Mouse (Mus musculus) neural tube, embryonic 12.5 days (tissue): ENCODE data around the gene Tnip3. TPM values are rescaled to one million over a fixed set of nuclear protein-coding genes. Genes with fewer than 3 reads are reported as not detected.

ENCODE experiments used
- ATAC-seq: fragments of 200-750 bp; cut with Nextera tagmentation; 2 replicates; pipeline ENCODE4 v1.8.0; 2017; ENCODE audit warnings: low read depth, mild to moderate bottlenecking, moderate TSS enrichment, moderate library complexity; ENCODE audit not compliant: low FRiP score
- H3K27ac ChIP-seq: fragments of 300-500 bp; sonication (generic); 2 replicates; pipeline ENCODE4 v1.5.1; 2016
- H3K27me3 ChIP-seq: fragments of 300-500 bp; sonication (generic); replicated peaks from 2 replicates; pipeline ENCODE4 v1.6.1; 2016; ENCODE audit warnings: mild to moderate bottlenecking
- H3K36me3 ChIP-seq: fragments of 300-500 bp; sonication (generic); 2 replicates; pipeline ENCODE4 v1.6.1; 2016; ENCODE audit warnings: mild to moderate bottlenecking
- H3K4me1 ChIP-seq: fragments of 300-500 bp; sonication (generic); 2 replicates; pipeline ENCODE4 v1.6.1; 2016
- H3K4me2 ChIP-seq: fragments of 300-500 bp; sonication (generic); replicated peaks from 2 replicates; pipeline ENCODE4 v1.6.1; 2016; ENCODE audit warnings: mild to moderate bottlenecking
- H3K4me3 ChIP-seq: fragments of 300-500 bp; sonication (generic); 2 replicates; pipeline ENCODE4 v1.5.1; 2016
- H3K9ac ChIP-seq: fragments of 300-500 bp; sonication (generic); 2 replicates; pipeline ENCODE4 v1.6.1; 2016; ENCODE audit warnings: mild to moderate bottlenecking
- H3K9me3 ChIP-seq: fragments of 300-500 bp; sonication (generic); 2 replicates; pipeline ENCODE4 v1.6.1; 2016; ENCODE audit warnings: mild to moderate bottlenecking
- WGBS: fragments of 180-500 bp; shearing (Covaris S2); methylation state at CpG from one replicate; pipeline ENCODE4 v1.1.7; 2016; 5-methylcytosine and 5-hydroxymethylcytosine counted together
- polyA plus RNA-seq: library from polyadenylated mRNA; unstranded; fragments of >200 nt; fragmentation: Nextera tagmentation; extraction: Ambion mirVana; gene quantifications from 2 replicates; pipeline ENCODE4 v1.2.1, GENCODE M21; 2016

Tnip3 gene
- polyA plus RNA-seq, 1 experiment from 2014 or later: not detected

- no peak overlapping the region for H3K9ac ChIP-seq
- H3K27ac ChIP-seq: no peak overlapping the region
- no peaks in the 10 kb centered on the region for H3K9me3 ChIP-seq
- no peaks in the 10 kb centered on the region for H3K4me1 ChIP-seq
- no peaks in the 10 kb centered on the region for H3K27me3 ChIP-seq
- ATAC-seq: no peak
- no peak overlapping the region for H3K4me2 ChIP-seq
- WGBS: 71% methylated on average over 2 of the region's 2 CpGs
- no peak overlapping the region for H3K4me3 ChIP-seq
- no peaks in the 10 kb centered on the region for H3K36me3 ChIP-seq
These were observed 15.0 kb downstream of the Tnip3 start for GRCm38 (mm10) chr6:65540138-65540537.

- H3K27ac ChIP-seq: no peak overlapping the region
- H3K27me3 ChIP-seq: no peaks in the 10 kb centered on the region
- WGBS: 92% methylated on average over 3 of the region's 3 CpGs
- no peak for ATAC-seq
- H3K4me3 ChIP-seq: no peak overlapping the region
- H3K4me1 ChIP-seq: no peaks in the 10 kb centered on the region
- H3K36me3 ChIP-seq: no peaks in the 10 kb centered on the region
- H3K9ac ChIP-seq: no peak overlapping the region
- H3K9me3 ChIP-seq: no peaks in the 10 kb centered on the region
- no peak overlapping the region for H3K4me2 ChIP-seq
These were observed 16.0 kb downstream of the Tnip3 start for GRCm38 (mm10) chr6:65541094-65541493.

- Histone ChIP-seq H3K9ac (no peak overlapping the region), H3K36me3 (no peaks in the 10 kb centered on the region), H3K9me3 (no peaks in the 10 kb centered on the region), H3K27ac (no peak overlapping the region), H3K27me3 (no peaks in the 10 kb centered on the region), H3K4me1 (no peaks in the 10 kb centered on the region), H3K4me2 (no peak overlapping the region), H3K4me3 (no peak overlapping the region)
- 51% methylated on average over 3 of the region's 3 CpGs for WGBS
- no peak for ATAC-seq
These were observed 17.3 kb downstream of the Tnip3 start for GRCm38 (mm10) chr6:65542391-65542790.

- WGBS: 21% methylated on average over 1 of the region's 1 CpGs
- no peak for ATAC-seq
- Histone ChIP-seq H3K36me3 (no peaks in the 10 kb centered on the region), H3K4me2 (no peak overlapping the region), H3K4me1 (no peaks in the 10 kb centered on the region), H3K27me3 (no peaks in the 10 kb centered on the region), H3K27ac (no peak overlapping the region), H3K4me3 (no peak overlapping the region), H3K9me3 (no peaks in the 10 kb centered on the region), H3K9ac (no peak overlapping the region)
These were observed 17.8 kb downstream of the Tnip3 start for GRCm38 (mm10) chr6:65542913-65543312.

GRCm38 (mm10) chr6:65563887-65564656 is 39.0 kb downstream of the Tnip3 start:
- H3K9me3 ChIP-seq: no peaks in the 10 kb centered on the region
- no peak overlapping the region for H3K4me2 ChIP-seq
- H3K4me1 ChIP-seq: no peaks in the 10 kb centered on the region
- no peak overlapping the region for H3K9ac ChIP-seq
- no peaks in the 10 kb centered on the region for H3K36me3 ChIP-seq
- ATAC-seq: no peak
- 78% methylated on average over 3 of the region's 3 CpGs for WGBS
- H3K27me3 ChIP-seq: no peaks in the 10 kb centered on the region
- no peak overlapping the region for H3K4me3 ChIP-seq
- no peak overlapping the region for H3K27ac ChIP-seq

GRCm38 (mm10) chr6:65564657-65565039 is 39.5 kb downstream of the Tnip3 start:
- Histone ChIP-seq H3K36me3 (no peaks in the 10 kb centered on the region), H3K4me1 (no peaks in the 10 kb centered on the region), H3K9me3 (no peaks in the 10 kb centered on the region), H3K27ac (no peak overlapping the region), H3K4me3 (no peak overlapping the region), H3K9ac (no peak overlapping the region), H3K4me2 (no peak overlapping the region), H3K27me3 (no peaks in the 10 kb centered on the region)
- ATAC-seq: no peak
- WGBS: 90% methylated on average over 2 of the region's 2 CpGs

- Histone ChIP-seq H3K9me3 (no peaks in the 10 kb centered on the region), H3K27me3 (no peaks in the 10 kb centered on the region), H3K4me2 (no peak overlapping the region), H3K36me3 (no peaks in the 10 kb centered on the region), H3K4me3 (no peak overlapping the region), H3K27ac (no peak overlapping the region), H3K9ac (no peak overlapping the region), H3K4me1 (no peaks in the 10 kb centered on the region)
- 0 out of 2 replicates have a peak, but pooled peaks have one; percentile 29 for ATAC-seq
- WGBS: 39% methylated on average over 8 of the region's 8 CpGs
These were observed 44.6 kb downstream of the Tnip3 start for GRCm38 (mm10) chr6:65569741-65570140.

- 75% methylated on average over 8 of the region's 8 CpGs for WGBS
- Histone ChIP-seq H3K4me1 (no peaks in the 10 kb centered on the region), H3K4me3 (no peak overlapping the region), H3K4me2 (no peak overlapping the region), H3K27me3 (no peaks in the 10 kb centered on the region), H3K27ac (no peak overlapping the region), H3K9ac (no peak overlapping the region), H3K36me3 (no peaks in the 10 kb centered on the region), H3K9me3 (no peaks in the 10 kb centered on the region)
- ATAC-seq: no peak
These were observed 53.2 kb downstream of the Tnip3 start for GRCm38 (mm10) chr6:65578151-65578973.

- H3K4me2 ChIP-seq: no peak overlapping the region
- H3K27me3 ChIP-seq: no peaks in the 10 kb centered on the region
- 84% methylated on average over 4 of the region's 4 CpGs for WGBS
- no peaks in the 10 kb centered on the region for H3K9me3 ChIP-seq
- no peaks in the 10 kb centered on the region for H3K4me1 ChIP-seq
- H3K9ac ChIP-seq: no peak overlapping the region
- no peak overlapping the region for H3K27ac ChIP-seq
- no peak for ATAC-seq
- H3K4me3 ChIP-seq: no peak overlapping the region
- H3K36me3 ChIP-seq: no peaks in the 10 kb centered on the region
These were observed 57.9 kb downstream of the Tnip3 start for GRCm38 (mm10) chr6:65583029-65583428.

GRCm38 (mm10) chr6:65584870-65585332 is 59.8 kb downstream of the Tnip3 start:
- ATAC-seq: no peak
- H3K4me2 ChIP-seq: no peak overlapping the region
- H3K9ac ChIP-seq: no peak overlapping the region
- no peaks in the 10 kb centered on the region for H3K4me1 ChIP-seq
- H3K27ac ChIP-seq: no peak overlapping the region
- H3K36me3 ChIP-seq: no peaks in the 10 kb centered on the region
- H3K4me3 ChIP-seq: no peak overlapping the region
- H3K9me3 ChIP-seq: no peaks in the 10 kb centered on the region
- 42% methylated on average over 4 of the region's 4 CpGs for WGBS
- no peaks in the 10 kb centered on the region for H3K27me3 ChIP-seq

GRCm38 (mm10) chr6:65585333-65586053 is 60.4 kb downstream of the Tnip3 start:
- no peaks in the 10 kb centered on the region for H3K27me3 ChIP-seq
- no peak for ATAC-seq
- no peaks in the 10 kb centered on the region for H3K4me1 ChIP-seq
- H3K27ac ChIP-seq: no peak overlapping the region
- no peak overlapping the region for H3K4me2 ChIP-seq
- no peaks in the 10 kb centered on the region for H3K36me3 ChIP-seq
- H3K9me3 ChIP-seq: no peaks in the 10 kb centered on the region
- H3K4me3 ChIP-seq: no peak overlapping the region
- WGBS: 83% methylated on average over 3 of the region's 3 CpGs
- no peak overlapping the region for H3K9ac ChIP-seq

GRCm38 (mm10) chr6:65588847-65589246 is 63.7 kb downstream of the Tnip3 start:
- no peak for ATAC-seq
- Histone ChIP-seq H3K4me1 (no peaks in the 10 kb centered on the region), H3K27ac (no peak overlapping the region), H3K4me2 (no peak overlapping the region), H3K9ac (no peak overlapping the region), H3K27me3 (no peaks in the 10 kb centered on the region), H3K9me3 (no peaks in the 10 kb centered on the region), H3K36me3 (no peaks in the 10 kb centered on the region), H3K4me3 (no peak overlapping the region)
- 84% methylated on average over 1 of the region's 1 CpGs for WGBS
